Mouse (Mus musculus) E14TG2a.4 (cell line): ENCODE data around the gene Pfkfb4.
A peak's percentile ranks its signal among the peaks of the same experiment; 100 is the strongest.

Source experiments
- H3K27me3 ChIP-seq: 2 replicates; pipeline ENCODE4 v1.6.1; 2014; ENCODE audit warnings: low read length, control low read depth; ENCODE audit not compliant: insufficient read depth
- H3K36me3 ChIP-seq: 2 replicates; pipeline ENCODE4 v1.6.1; 2014; ENCODE audit warnings: low read length, control low read depth; ENCODE audit not compliant: insufficient read depth
- H3K4me1 ChIP-seq: replicated peaks from 2 replicates; pipeline ENCODE4 v1.6.1; 2014; ENCODE audit warnings: low read depth, low read length, control low read depth
- H3K4me3 ChIP-seq: replicated peaks from 2 replicates; pipeline ENCODE4 v1.5.1; 2014; ENCODE audit warnings: mild to moderate bottlenecking, low read length
- H3K9me3 ChIP-seq: 2 replicates; pipeline ENCODE4 v1.6.1; 2014; ENCODE audit warnings: low read length, control low read depth
- CTCF ChIP-seq: conservative IDR thresholded peaks from 2 replicates; pipeline ENCODE4 v1.5.1; 2014; ENCODE audit warnings: low read length
- NANOG ChIP-seq: IDR thresholded peaks from 2 replicates; pipeline ENCODE4 v1.6.1; 2014; ENCODE audit warnings: borderline replicate concordance, low read length, mixed read lengths
- POU5F1 ChIP-seq: IDR thresholded peaks from 2 replicates; pipeline ENCODE4 v1.6.1; 2014; ENCODE audit warnings: low read length, borderline replicate concordance

The Pfkfb4 gene

DNA sequence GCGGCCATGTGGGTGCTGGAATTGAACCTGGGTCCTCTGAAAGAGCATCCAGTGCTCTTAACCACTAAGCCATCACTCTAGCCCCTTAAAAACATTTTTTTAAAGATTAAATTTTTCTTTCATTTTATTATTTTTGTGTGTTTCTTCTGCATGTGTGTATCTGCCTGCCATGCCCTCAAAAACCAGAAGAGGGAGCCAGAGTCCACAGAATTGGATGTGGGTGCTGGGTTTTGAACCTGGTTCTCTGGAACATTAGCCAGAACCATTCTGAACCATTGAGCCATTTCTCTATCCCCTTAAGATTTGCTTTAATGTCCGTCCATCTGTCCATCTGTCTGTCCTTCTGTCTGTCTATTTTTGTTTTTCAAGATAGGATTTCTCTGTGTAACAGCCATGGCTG lies 11.6 kb downstream of the Pfkfb4 start:
- Histone ChIP-seq H3K36me3 (no peaks in the 10 kb centered on the region), H3K27me3 (no peaks in the 10 kb centered on the region), H3K9me3 (no peaks in the 10 kb centered on the region), H3K4me3 (no peak overlapping the region), H3K4me1 (peaks cover 37% of the 10 kb centered on the region)
- TF ChIP-seq NANOG, result no peak
- peak; percentile 97 for TF ChIP-seq CTCF

DNA sequence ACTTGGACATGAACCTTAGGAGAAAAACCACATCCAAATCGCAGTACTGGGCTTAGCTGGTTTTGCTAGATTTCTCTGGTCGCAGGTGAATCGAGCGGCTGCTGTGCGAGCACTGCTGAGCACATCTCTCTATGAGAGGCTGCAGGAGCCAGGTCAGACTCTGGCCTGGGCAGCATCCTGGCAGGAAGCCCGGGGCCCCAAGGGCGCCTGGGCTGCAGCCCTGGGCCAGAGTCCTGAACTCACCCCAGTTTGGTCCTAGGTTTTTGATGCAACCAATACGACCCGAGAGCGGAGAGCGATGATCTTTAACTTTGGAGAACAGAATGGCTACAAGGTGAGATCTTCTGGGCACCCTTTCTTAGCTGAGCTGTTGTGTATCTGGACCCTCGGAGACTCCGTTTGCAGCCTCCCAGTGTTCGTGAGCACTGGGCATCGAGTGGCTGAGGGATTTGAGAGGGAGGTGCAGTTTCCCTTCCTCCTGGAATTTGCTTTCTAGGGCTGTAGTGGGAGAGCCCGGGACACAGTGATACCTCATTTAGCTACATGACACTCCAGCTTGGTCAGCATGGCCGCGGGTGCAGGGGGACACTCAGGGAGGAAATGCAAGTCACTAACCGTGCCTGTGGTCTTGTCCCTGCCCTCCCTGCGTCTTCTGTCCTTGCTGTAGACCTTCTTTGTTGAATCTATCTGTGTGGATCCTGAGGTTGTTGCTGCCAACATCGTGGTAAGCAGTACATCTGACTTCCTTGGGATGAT lies 15.6 kb downstream of the Pfkfb4 start:
- H3K9me3 ChIP-seq, result no peaks in the 10 kb centered on the region
- no peak for TF ChIP-seq CTCF
- TF ChIP-seq NANOG, result no peak
- no peak for TF ChIP-seq POU5F1
- peaks cover 37% of the 10 kb centered on the region for H3K4me1 ChIP-seq
- H3K4me3 ChIP-seq, result no peak overlapping the region
- H3K27me3 ChIP-seq, result no peaks in the 10 kb centered on the region
- no peaks in the 10 kb centered on the region for H3K36me3 ChIP-seq

DNA sequence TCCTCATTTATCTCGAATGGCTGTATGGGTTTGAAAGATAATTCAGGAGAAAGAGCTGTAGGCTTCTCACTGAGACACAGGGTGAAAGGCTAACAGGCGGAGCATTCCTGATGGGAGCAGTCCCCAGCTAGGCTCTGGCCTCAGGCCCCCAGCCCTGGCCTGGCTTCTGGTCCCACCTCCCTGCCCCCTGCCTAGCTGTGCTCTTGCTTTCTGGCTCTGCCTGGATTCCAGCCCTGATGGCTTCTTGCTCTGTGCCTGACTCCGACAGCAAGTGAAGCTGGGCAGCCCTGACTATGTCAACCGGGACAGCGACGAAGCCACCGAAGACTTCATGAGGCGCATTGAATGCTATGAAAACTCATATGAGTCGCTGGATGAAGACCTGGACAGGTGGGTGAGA lies 16.5 kb downstream of the Pfkfb4 start:
- no peak for TF ChIP-seq POU5F1
- TF ChIP-seq NANOG, result no peak
- no peak for TF ChIP-seq CTCF
- no peaks in the 10 kb centered on the region for H3K27me3 ChIP-seq
- H3K4me1 ChIP-seq, result peaks cover 37% of the 10 kb centered on the region
- H3K36me3 ChIP-seq, result no peaks in the 10 kb centered on the region
- H3K4me3 ChIP-seq, result no peak overlapping the region
- H3K9me3 ChIP-seq, result no peaks in the 10 kb centered on the region

DNA sequence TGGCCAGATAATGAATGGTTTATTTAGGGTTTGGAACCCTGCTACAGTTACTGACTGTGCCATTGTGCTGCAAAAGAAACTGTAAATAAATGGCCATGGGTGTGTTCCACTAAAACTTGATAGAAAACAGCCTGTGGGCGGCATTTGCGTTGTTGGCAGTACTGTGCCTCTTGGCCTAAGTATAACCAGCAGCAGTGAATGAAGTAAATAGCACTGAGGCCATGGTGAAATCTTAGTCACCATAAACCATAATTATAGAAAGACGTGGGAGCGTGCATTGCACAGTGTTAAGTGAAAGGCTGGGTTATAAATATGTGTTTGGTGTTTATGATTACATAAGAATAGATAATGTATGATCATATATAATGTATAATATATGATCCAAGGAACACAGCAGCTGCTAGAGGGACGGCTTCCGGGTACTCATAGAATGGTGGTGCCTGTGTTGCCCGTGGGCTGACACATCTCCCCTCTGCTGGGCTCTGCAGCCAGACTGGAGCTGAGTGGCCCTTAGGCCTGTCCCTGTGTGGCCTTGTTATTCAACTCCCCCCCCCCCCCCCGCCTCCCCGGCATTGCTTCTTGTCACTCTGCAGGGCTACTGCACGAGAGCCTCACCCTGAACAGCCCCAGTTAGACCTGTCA lies 17.5 kb downstream of the Pfkfb4 start:
- no peak for TF ChIP-seq CTCF
- no peak for TF ChIP-seq POU5F1
- no peak for TF ChIP-seq NANOG
- Histone ChIP-seq H3K4me1 (peaks cover 37% of the 10 kb centered on the region), H3K9me3 (no peaks in the 10 kb centered on the region), H3K36me3 (no peaks in the 10 kb centered on the region), H3K27me3 (no peaks in the 10 kb centered on the region), H3K4me3 (no peak overlapping the region)

DNA sequence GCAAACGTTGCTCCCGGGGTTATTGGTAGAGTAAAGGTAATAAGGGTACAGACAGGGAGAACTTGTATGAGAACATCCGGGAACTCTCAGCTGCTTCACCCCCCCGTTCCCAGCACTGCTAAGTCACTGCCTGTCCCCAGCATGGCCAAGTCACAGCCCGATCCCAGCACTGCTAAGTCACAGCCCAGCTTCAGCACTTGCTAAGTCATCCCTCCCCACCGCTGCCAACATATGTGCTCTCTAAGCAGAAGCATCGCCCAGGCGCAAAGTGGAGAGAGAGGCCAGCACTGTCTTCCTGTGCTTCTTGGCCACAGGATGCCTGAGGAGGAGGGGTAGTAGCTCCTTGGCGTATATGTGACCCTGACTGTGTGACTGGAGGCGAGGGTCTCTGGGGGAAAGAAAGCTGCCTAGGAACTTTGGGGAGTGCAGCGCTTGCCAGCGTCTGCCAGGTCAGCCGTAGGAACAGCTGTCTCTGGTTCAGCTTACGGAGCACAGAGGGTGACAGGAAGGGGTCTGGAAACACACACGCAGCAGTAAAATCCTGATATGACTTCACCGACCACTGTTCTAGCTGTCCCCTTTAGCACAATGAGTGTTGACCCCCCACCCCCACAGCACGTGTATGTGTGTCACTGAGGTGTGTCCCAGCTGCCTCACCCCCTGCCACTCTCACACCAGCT lies 18.2 kb downstream of the Pfkfb4 start:
- Histone ChIP-seq H3K27me3 (no peaks in the 10 kb centered on the region), H3K4me3 (0 out of 2 replicates have a peak overlapping the region, but pooled peaks have one; percentile 6), H3K9me3 (no peaks in the 10 kb centered on the region), H3K4me1 (peaks cover 37% of the 10 kb centered on the region), H3K36me3 (no peaks in the 10 kb centered on the region)
- TF ChIP-seq POU5F1 (no peak), CTCF (no peak), NANOG (no peak)

DNA sequence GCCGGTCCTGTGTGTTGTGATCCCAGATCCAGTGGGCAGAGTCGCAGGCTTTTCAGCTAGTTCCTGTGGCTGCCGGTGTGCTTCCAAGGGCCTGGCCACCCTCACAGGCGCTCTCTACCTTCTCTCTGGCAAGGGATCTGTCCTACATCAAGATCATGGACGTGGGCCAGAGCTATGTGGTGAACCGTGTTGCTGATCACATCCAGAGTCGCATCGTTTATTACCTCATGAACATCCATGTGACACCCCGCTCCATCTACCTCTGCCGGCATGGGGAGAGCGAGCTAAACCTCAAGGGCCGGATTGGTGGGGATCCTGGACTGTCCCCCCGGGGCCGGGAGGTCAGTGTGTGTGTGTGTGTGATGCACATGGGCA lies 18.7 kb downstream of the Pfkfb4 start:
- Histone ChIP-seq H3K36me3 (no peaks in the 10 kb centered on the region), H3K4me1 (peaks cover 36% of the 10 kb centered on the region), H3K9me3 (no peaks in the 10 kb centered on the region), H3K4me3 (no peak overlapping the region), H3K27me3 (no peaks in the 10 kb centered on the region)
- no peak for TF ChIP-seq CTCF
- no peak for TF ChIP-seq POU5F1
- TF ChIP-seq NANOG, result no peak

DNA sequence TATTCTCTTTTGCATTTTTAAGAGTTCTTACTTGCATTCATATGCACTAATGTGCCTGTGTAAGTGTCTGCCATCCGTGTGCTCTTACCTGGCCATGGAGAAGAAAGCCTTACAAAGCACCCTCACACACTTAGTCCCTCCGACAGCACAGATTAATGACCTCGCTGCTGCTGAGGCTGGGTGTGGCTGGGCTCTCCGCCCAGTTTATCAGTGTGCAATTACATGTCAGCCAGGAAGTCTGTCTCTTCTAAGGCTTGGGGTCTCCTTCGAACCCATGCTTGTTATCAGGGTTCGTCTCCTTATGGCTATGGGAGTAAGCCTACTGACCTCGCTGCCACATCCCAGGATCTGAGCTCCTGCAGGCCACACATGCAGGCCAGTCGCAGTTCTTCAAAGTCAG lies 23.8 kb downstream of the Pfkfb4 start:
- H3K9me3 ChIP-seq, result no peaks in the 10 kb centered on the region
- H3K27me3 ChIP-seq, result no peaks in the 10 kb centered on the region
- no peaks in the 10 kb centered on the region for H3K36me3 ChIP-seq
- H3K4me1 ChIP-seq, result 0 out of 2 replicates have a peak, but pooled peaks cover 4% of the 10 kb centered on the region
- TF ChIP-seq POU5F1 (no peak), NANOG (no peak), CTCF (no peak)
- no peak overlapping the region for H3K4me3 ChIP-seq

DNA sequence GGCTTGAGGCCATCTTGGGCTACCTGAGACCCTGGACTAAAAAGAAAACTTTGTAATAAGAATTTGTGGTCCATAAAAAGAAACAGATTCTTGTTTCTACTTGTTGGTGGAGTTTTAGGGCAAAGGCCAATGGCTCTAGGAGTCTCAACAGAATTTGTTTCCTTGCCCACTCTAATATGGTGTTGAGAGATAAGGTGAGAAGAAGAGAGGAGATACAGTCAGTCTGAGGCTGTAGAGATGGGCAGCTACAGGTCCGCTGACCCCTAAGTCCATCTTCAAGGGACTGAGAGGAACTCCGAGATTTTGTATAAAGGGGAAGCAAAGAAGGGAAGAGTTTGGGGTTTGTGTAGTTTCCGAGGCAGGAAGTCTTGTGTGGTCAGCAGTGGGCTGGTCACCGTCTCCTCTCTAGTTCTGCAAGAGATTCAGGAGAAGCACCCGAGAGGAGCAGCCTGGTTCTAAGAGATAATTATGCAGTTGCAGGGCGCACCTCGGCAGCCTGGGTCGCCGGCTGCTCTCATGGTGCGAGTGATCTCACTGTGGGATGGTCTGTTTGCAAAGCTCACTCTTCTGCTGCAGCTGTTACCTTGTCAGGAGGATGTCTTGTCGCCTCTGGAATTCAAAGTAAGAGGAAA lies 25.5 kb downstream of the Pfkfb4 start:
- Histone ChIP-seq H3K27me3 (no peaks in the 10 kb centered on the region), H3K4me3 (no peak overlapping the region), H3K36me3 (no peaks in the 10 kb centered on the region), H3K4me1 (0 out of 2 replicates have a peak, but pooled peaks cover 4% of the 10 kb centered on the region), H3K9me3 (no peaks in the 10 kb centered on the region)
- TF ChIP-seq POU5F1, result no peak
- no peak for TF ChIP-seq NANOG
- TF ChIP-seq CTCF, result no peak
